Mouse (Mus musculus): ENCODE measurements around the gene 4933414I15Rik.

The 4933414I15Rik gene

GRCm38 (mm10) chr11:50943506-50943905, at the start of gene 4933414I15Rik:
4933414I15Rik (minus strand) TSS chr11:50943765.
- no peak for DNase-seq (ENCODE audit: extremely low read depth, insufficient read length, low spot score)

GRCm38 (mm10) chr11:50981667-50982066, 38.1 kb upstream of the 4933414I15Rik start, which contains the start of gene Olfr1377:
Olfr1377 (plus strand) TSS chr11:50981967.
- DNase-seq (ENCODE audit: extremely low read depth, insufficient read length, low spot score) = no peak

GRCm38 (mm10) chr11:50977216-50977615, 33.7 kb upstream of the 4933414I15Rik start:
- no peak for DNase-seq (ENCODE audit: extremely low read depth, insufficient read length, low spot score)

- no peak for DNase-seq (ENCODE audit: extremely low read depth, insufficient read length, low spot score)
These were observed 22.7 kb upstream of the 4933414I15Rik start, which contains the start of gene Olfr1378 for GRCm38 (mm10) chr11:50966230-50966629. Olfr1378 (plus strand) TSS chr11:50966530.

GRCm38 (mm10) chr11:50964886-50965285, 21.3 kb upstream of the 4933414I15Rik start:
- DNase-seq (ENCODE audit: extremely low read depth, insufficient read length, low spot score) = no peak

GRCm38 (mm10) chr11:50953665-50954064, 10.1 kb upstream of the 4933414I15Rik start, which contains the start of gene Prop1:
Prop1 (minus strand) TSS chr11:50953765.
- no peak for DNase-seq (ENCODE audit: extremely low read depth, insufficient read length, low spot score)

- DNase-seq (ENCODE audit: extremely low read depth, insufficient read length, low spot score) = no peak
These were observed 8.7 kb upstream of the 4933414I15Rik start for GRCm38 (mm10) chr11:50952290-50952689.

- DNase-seq (ENCODE audit: extremely low read depth, insufficient read length, low spot score) = no peak
These were observed 1.2 kb downstream of the 4933414I15Rik start for GRCm38 (mm10) chr11:50942386-50942785.

GRCm38 (mm10) chr11:50939621-50940366, 3.8 kb downstream of the 4933414I15Rik start:
- no peak for DNase-seq (ENCODE audit: extremely low read depth, insufficient read length, low spot score)

GRCm38 (mm10) chr11:50938435-50938834, 5.1 kb downstream of the 4933414I15Rik start:
- DNase-seq (ENCODE audit: extremely low read depth, insufficient read length, low spot score) = no peak

GRCm38 (mm10) chr11:50932040-50932439, 11.5 kb downstream of the 4933414I15Rik start:
- DNase-seq (ENCODE audit: extremely low read depth, insufficient read length, low spot score) = no peak

- DNase-seq (ENCODE audit: extremely low read depth, insufficient read length, low spot score) = no peak
These were observed 12.1 kb downstream of the 4933414I15Rik start, which contains the start of gene Zfp354b for GRCm38 (mm10) chr11:50931451-50931866. Zfp354b (minus strand) TSS chr11:50931633.

GRCm38 (mm10) chr11:50931021-50931420, 12.5 kb downstream of the 4933414I15Rik start:
- no peak for DNase-seq (ENCODE audit: extremely low read depth, insufficient read length, low spot score)

GRCm38 (mm10) chr11:50930469-50931014, 13.0 kb downstream of the 4933414I15Rik start:
- no peak for DNase-seq (ENCODE audit: extremely low read depth, insufficient read length, low spot score)

GRCm38 (mm10) chr11:50915671-50916320, 27.8 kb downstream of the 4933414I15Rik start, which contains the start of gene Zfp2:
Zfp2 (minus strand) TSS chr11:50916165.
- peak; percentile 40 for DNase-seq (ENCODE audit: extremely low read depth, insufficient read length, low spot score)

- DNase-seq (ENCODE audit: extremely low read depth, insufficient read length, low spot score) = no peak
These were observed 29.1 kb downstream of the 4933414I15Rik start for GRCm38 (mm10) chr11:50914461-50914860.

- no peak for DNase-seq (ENCODE audit: extremely low read depth, insufficient read length, low spot score)
These were observed 30.3 kb downstream of the 4933414I15Rik start for GRCm38 (mm10) chr11:50913301-50913700.

- no peak for DNase-seq (ENCODE audit: extremely low read depth, insufficient read length, low spot score)
These were observed 35.4 kb downstream of the 4933414I15Rik start for GRCm38 (mm10) chr11:50908136-50908535.

GRCm38 (mm10) chr11:50897359-50897758, 46.2 kb downstream of the 4933414I15Rik start:
- no peak for DNase-seq (ENCODE audit: extremely low read depth, insufficient read length, low spot score)

- DNase-seq (ENCODE audit: extremely low read depth, insufficient read length, low spot score) = no peak
These were observed 51.1 kb downstream of the 4933414I15Rik start for GRCm38 (mm10) chr11:50892441-50892840.

Data from 3134 (cell line).